Mouse (Mus musculus) kidney, postnatal 0 days (tissue): ENCODE measurements at regions not wholly inside any gene's neighbourhood (a gene's known extent, or its start where the extent isn't known, plus 50 kb on each side); places are given as distances from the start of the nearest gene placed in this dataset.

Experiments
- ATAC-seq: fragments of 200-750 bp; cut with Nextera tagmentation; replicated peaks from 2 replicates; pipeline ENCODE4 v1.8.0; 2017; ENCODE audit warnings: low read depth, moderate number of reproducible peaks, moderate TSS enrichment, moderate library complexity; ENCODE audit not compliant: low FRiP score
- DNase-seq: peaks from one replicate; pipeline ENCODE4 v3.0.0-alpha.2; 2016; ENCODE audit warnings: low spot score
- H3K27ac ChIP-seq: fragments of 300-500 bp; sonication (generic); 2 replicates; pipeline ENCODE4 v1.5.1; 2014; ENCODE audit warnings: mild to moderate bottlenecking
- H3K27me3 ChIP-seq: fragments of 300-500 bp; sonication (generic); 2 replicates; pipeline ENCODE4 v1.6.1; 2014; ENCODE audit warnings: low read length, mixed read lengths; ENCODE audit not compliant: insufficient read depth
- H3K36me3 ChIP-seq: fragments of 300-500 bp; sonication (generic); 2 replicates; pipeline ENCODE4 v1.6.1; 2014; ENCODE audit warnings: low read length, mixed read lengths; ENCODE audit not compliant: insufficient read depth
- H3K4me1 ChIP-seq: fragments of 300-500 bp; sonication (generic); replicated peaks from 2 replicates; pipeline ENCODE4 v1.6.1; 2014; ENCODE audit warnings: antibody characterized with exemption, low read length, mixed read lengths; ENCODE audit not compliant: insufficient read depth
- H3K4me2 ChIP-seq: fragments of 300-500 bp; sonication (generic); 2 replicates; pipeline ENCODE4 v1.6.1; 2014; ENCODE audit warnings: mild to moderate bottlenecking, low read length, moderate library complexity, mixed read lengths
- H3K4me3 ChIP-seq: fragments of 300-500 bp; sonication (generic); replicated peaks from 2 replicates; pipeline ENCODE4 v1.5.1; 2014; ENCODE audit warnings: low read depth, low read length
- H3K9ac ChIP-seq: fragments of 300-500 bp; sonication (generic); 2 replicates; pipeline ENCODE4 v1.6.1; 2014; ENCODE audit warnings: low read depth, low read length
- H3K9me3 ChIP-seq: fragments of 300-500 bp; sonication (generic); replicated peaks from 2 replicates; pipeline ENCODE4 v1.6.1; 2016; ENCODE audit warnings: low read length, inconsistent platforms, mixed read lengths
- CTCF ChIP-seq: IDR thresholded peaks from 2 replicates; pipeline ENCODE4 v1.5.1; 2016; ENCODE audit warnings: antibody characterized with exemption, low read depth, mild to moderate bottlenecking, moderate library complexity
- WGBS: fragments of 180-500 bp; shearing (Covaris S2); extraction: QIAGEN DNeasy Blood & Tissue Kit; methylation state at CpG from one replicate; pipeline ENCODE4 v1.1.7; 2014; 5-methylcytosine and 5-hydroxymethylcytosine counted together

DNA sequence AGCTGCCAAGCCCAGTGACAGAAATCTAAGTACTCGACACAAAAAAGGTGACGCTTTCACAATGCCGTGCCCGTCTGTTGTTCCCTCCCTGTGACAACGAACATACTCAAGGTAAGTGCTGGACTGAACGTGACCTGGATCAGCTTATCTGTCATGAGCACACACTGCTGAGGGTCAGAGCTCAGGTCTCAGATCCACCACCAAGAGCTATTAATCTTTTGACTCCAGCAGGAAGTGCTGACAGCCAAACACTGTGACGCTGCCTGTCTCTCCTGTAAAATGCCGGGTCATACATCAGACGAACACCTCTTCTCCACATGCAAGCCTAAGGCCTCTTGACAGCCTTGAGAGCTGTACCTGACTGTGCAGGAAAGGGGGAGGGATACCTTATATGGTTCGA is 125.2 kb downstream of the Cand1 start:
- H3K27ac ChIP-seq = no peak overlapping the region
- TF ChIP-seq CTCF = no peak
- H3K27me3 ChIP-seq = no peaks in the 10 kb centered on the region
- ATAC-seq (no peak), DNase-seq (peak; percentile 26)
- H3K4me1 ChIP-seq = no peaks in the 10 kb centered on the region
- H3K4me2 ChIP-seq = no peak overlapping the region
- no peak overlapping the region for H3K9ac ChIP-seq
- 30% methylated on average over 10 of the region's 10 CpGs for WGBS
- H3K36me3 ChIP-seq = no peaks in the 10 kb centered on the region
- no peak overlapping the region for H3K4me3 ChIP-seq
- H3K9me3 ChIP-seq = no peaks in the 10 kb centered on the region

DNA sequence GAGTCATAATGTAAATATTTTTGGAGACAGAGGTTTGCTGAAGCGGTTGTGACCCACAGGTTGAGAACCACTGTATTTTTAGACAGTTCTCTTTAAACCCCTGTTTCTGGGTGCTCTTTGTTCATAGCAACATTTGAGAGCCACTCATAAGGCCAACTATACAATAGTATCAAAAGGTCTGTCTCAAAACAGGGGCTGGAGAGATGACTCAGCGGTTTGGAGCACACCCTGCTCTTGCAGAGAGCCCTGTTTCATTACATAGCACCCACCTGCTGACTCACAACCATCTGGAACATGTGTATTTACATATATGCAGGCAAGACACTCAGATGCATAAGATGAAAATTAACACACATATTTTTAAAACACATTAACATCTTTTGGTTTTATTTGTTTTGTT is 128.0 kb downstream of the Cand1 start:
- H3K4me1 ChIP-seq = no peaks in the 10 kb centered on the region
- H3K9ac ChIP-seq = no peak overlapping the region
- no peak overlapping the region for H3K4me3 ChIP-seq
- DNase-seq (no peak), ATAC-seq (no peak)
- H3K36me3 ChIP-seq = no peaks in the 10 kb centered on the region
- 82% methylated on average over 2 of the region's 2 CpGs for WGBS
- no peak overlapping the region for H3K27ac ChIP-seq
- no peaks in the 10 kb centered on the region for H3K9me3 ChIP-seq
- H3K4me2 ChIP-seq = no peak overlapping the region
- no peak for TF ChIP-seq CTCF
- no peaks in the 10 kb centered on the region for H3K27me3 ChIP-seq

DNA sequence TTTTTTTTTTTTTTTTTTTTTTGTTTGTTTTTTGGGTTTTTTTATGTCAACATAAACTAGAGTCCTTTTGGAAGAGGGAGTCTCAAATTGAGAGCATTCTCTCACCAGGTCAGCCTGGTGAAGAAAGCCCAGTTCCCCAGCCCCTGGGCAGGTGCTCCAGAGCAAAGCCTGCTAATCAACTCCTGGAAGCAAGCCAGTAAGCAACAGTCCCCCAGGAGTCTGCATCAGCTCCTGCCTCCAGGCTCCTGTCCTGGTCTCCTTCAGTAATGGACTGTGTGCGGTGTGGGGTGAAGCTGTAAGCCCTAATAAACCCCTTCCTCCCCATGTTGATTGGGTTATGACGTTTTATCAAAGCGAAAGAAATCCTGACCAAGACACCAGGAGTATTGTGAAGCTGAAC is 128.4 kb downstream of the Cand1 start:
- no peak for TF ChIP-seq CTCF
- WGBS = 69% methylated on average over 3 of the region's 3 CpGs
- no peak overlapping the region for H3K4me2 ChIP-seq
- H3K36me3 ChIP-seq = no peaks in the 10 kb centered on the region
- no peak overlapping the region for H3K27ac ChIP-seq
- H3K27me3 ChIP-seq = no peaks in the 10 kb centered on the region
- ATAC-seq = no peak
- no peaks in the 10 kb centered on the region for H3K9me3 ChIP-seq
- no peak overlapping the region for H3K9ac ChIP-seq
- no peaks in the 10 kb centered on the region for H3K4me1 ChIP-seq
- no peak overlapping the region for H3K4me3 ChIP-seq
- DNase-seq = no peak

DNA sequence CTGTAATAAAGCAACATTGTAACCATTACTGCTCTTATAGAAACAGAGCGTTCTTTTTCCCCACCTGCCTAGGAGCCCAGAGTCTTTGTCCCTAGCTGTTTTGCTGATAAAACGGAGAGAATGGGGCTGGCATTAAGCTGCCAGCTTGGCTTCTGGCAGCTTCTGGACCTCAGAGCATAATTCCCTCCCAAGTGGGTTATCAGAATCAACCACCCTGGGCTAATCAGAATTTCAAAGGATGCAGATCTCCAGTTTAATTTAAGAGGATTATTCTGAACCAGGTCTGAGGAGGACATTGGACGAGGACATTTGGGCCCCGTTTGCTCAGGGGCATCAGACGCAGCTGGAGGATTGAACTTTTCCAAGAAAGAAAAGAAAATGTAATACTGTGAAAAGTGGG is 129.2 kb downstream of the Cand1 start:
- WGBS = 69% methylated on average over 5 of the region's 5 CpGs
- no peak overlapping the region for H3K4me3 ChIP-seq
- H3K36me3 ChIP-seq = no peaks in the 10 kb centered on the region
- H3K27me3 ChIP-seq = no peaks in the 10 kb centered on the region
- ATAC-seq = no peak
- no peak for TF ChIP-seq CTCF
- H3K4me2 ChIP-seq = no peak overlapping the region
- no peak overlapping the region for H3K9ac ChIP-seq
- no peaks in the 10 kb centered on the region for H3K9me3 ChIP-seq
- H3K27ac ChIP-seq = no peak overlapping the region
- no peak for DNase-seq
- no peaks in the 10 kb centered on the region for H3K4me1 ChIP-seq

DNA sequence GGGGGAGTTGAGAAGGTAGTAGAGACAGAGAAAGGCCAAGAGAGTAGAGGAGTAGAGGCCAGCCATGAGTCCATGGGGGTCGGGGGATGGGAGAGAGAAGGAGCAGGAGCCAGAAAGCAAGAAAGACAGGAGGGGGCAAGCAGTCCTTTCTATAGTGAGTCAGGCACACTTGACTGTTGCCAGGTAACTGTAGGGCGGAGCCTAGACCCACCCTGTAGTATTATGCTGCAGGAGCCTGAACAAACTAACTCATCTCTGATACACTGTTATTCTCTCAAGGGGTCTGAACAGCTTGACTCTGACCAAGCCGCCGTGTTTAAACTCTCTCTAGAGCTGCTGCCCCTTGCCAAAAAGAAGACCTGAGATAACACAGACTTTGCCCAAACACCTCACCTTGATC is 130.6 kb downstream of the Cand1 start:
- no peak overlapping the region for H3K4me2 ChIP-seq
- no peak for TF ChIP-seq CTCF
- ATAC-seq (no peak), DNase-seq (no peak)
- WGBS = 89% methylated on average over 4 of the region's 4 CpGs
- no peak overlapping the region for H3K27ac ChIP-seq
- H3K9me3 ChIP-seq = no peaks in the 10 kb centered on the region
- H3K4me3 ChIP-seq = no peak overlapping the region
- no peaks in the 10 kb centered on the region for H3K27me3 ChIP-seq
- no peaks in the 10 kb centered on the region for H3K36me3 ChIP-seq
- no peak overlapping the region for H3K9ac ChIP-seq
- H3K4me1 ChIP-seq = no peaks in the 10 kb centered on the region

DNA sequence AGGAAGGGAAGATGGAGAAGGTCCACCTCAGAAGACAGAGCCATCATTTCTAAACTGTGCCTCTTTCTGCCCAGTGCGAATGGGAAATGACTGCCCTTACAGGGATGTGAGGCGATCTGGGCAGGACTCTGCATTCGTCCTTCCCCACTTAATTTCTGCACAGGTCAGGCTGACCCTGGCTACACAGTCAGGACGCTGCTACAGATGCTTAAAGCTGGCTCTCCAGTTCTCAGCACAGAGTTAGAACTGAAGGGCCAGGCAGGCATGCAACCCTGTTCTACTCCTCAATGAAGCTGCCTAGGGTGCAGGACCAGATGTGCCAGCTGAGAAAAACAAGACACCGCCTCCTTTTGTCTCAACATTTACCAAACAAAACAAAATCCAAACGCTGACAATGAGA is 132.1 kb downstream of the Cand1 start:
- no peak for DNase-seq

DNA sequence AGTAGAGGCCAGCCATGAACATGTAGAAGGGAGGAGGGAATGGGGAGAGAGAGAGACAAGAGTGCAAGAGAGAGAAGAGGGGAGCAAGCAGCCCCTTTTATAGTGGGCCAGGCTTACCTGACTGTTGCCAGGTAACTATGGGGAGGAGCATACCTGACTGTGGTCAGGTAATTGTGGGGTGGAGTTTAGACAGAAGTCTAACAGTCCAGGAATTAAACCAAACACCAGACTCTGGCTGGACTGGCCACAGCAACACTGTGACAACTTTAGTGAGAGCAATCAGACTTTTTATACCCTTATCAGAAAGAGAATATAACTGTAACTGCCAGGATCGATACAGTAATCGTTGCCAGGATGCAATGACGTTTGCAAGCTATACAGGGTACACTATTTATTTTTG is 133.8 kb downstream of the Cand1 start:
- H3K36me3 ChIP-seq = no peaks in the 10 kb centered on the region
- H3K4me3 ChIP-seq = no peak overlapping the region
- H3K27ac ChIP-seq = no peak overlapping the region
- H3K9me3 ChIP-seq = no peaks in the 10 kb centered on the region
- no peak overlapping the region for H3K9ac ChIP-seq
- TF ChIP-seq CTCF = no peak
- DNase-seq = no peak
- WGBS = 81% methylated on average over 3 of the region's 3 CpGs
- no peak for ATAC-seq
- H3K4me1 ChIP-seq = no peaks in the 10 kb centered on the region
- no peak overlapping the region for H3K4me2 ChIP-seq
- H3K27me3 ChIP-seq = no peaks in the 10 kb centered on the region

More for the DNA sequence above, 132.1 kb downstream of the Cand1 start:
- no peak for ATAC-seq
- 72% methylated on average over 6 of the region's 6 CpGs for WGBS
- TF ChIP-seq CTCF = no peak
- no peak overlapping the region for H3K27ac ChIP-seq
- no peak overlapping the region for H3K4me2 ChIP-seq
- H3K9me3 ChIP-seq = no peaks in the 10 kb centered on the region
- no peak overlapping the region for H3K9ac ChIP-seq
- no peak overlapping the region for H3K4me3 ChIP-seq
- no peaks in the 10 kb centered on the region for H3K27me3 ChIP-seq
- no peaks in the 10 kb centered on the region for H3K36me3 ChIP-seq
- H3K4me1 ChIP-seq = no peaks in the 10 kb centered on the region
